Mouse (Mus musculus): ENCODE measurements around the gene Notum.

DNA sequence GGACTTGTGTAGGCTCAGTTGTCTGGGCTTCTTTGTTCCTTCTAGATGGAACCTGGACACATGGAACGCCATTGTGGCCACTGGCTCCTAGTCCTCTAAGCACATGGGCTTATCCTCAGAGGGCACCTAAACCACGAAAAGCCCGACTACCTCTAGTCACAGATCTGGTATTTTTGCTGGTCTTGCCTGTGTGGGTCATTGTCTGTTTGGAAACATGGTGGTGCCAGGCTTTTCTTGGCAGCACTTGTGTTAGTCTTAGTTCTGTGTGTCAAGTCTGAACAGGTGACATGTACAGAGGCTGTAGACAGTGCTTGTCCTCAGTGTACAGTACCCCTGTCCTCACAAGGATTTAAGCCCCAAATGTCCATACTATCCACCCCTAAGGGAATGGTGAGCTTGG is 22.6 kb upstream of the Notum start:
- no peak for TF ChIP-seq CTCF (IDR thresholded peaks at IDR 0.05; ENCODE audit: borderline replicate concordance, insufficient read depth, low read length)
- TF ChIP-seq POLR2A (IDR thresholded peaks at IDR 0.05; ENCODE audit: low read depth, low read length), result no peak
